Mouse (Mus musculus) A20 (cell line): ENCODE data around the gene Pip4k2a.

Source experiments
- DNase-seq: peaks from one replicate; pipeline ENCODE4 v3.0.0-alpha.2; 2011; ENCODE audit warnings: low read depth, low spot score

The Pip4k2a gene

GRCm38 (mm10) chr2:18956424-18956823 lies 41.5 kb downstream of the Pip4k2a start:
- peak; percentile 49 for DNase-seq

- DNase-seq: no peak
Observed at GRCm38 (mm10) chr2:18955671-18956070, 42.3 kb downstream of the Pip4k2a start.

GRCm38 (mm10) chr2:18955022-18955421 lies 42.9 kb downstream of the Pip4k2a start:
- no peak for DNase-seq

- no peak for DNase-seq
Observed at GRCm38 (mm10) chr2:18954422-18954821, 43.5 kb downstream of the Pip4k2a start.

GRCm38 (mm10) chr2:18952102-18952673 lies 45.7 kb downstream of the Pip4k2a start:
- DNase-seq: no peak

- no peak for DNase-seq
Observed at GRCm38 (mm10) chr2:18950758-18951157, 47.2 kb downstream of the Pip4k2a start.

- DNase-seq: no peak
Observed at GRCm38 (mm10) chr2:18948741-18949140, 49.2 kb downstream of the Pip4k2a start.

- DNase-seq: no peak
Observed at GRCm38 (mm10) chr2:18947669-18948459, 50.1 kb downstream of the Pip4k2a start.

GRCm38 (mm10) chr2:18945438-18945837 lies 52.5 kb downstream of the Pip4k2a start:
- DNase-seq: no peak

GRCm38 (mm10) chr2:18943930-18944329 lies 54.0 kb downstream of the Pip4k2a start:
- DNase-seq: no peak

GRCm38 (mm10) chr2:18943366-18943765 lies 54.6 kb downstream of the Pip4k2a start:
- DNase-seq: no peak

GRCm38 (mm10) chr2:18940693-18941270 lies 57.1 kb downstream of the Pip4k2a start:
- no peak for DNase-seq

GRCm38 (mm10) chr2:18938923-18939329 lies 59.0 kb downstream of the Pip4k2a start:
- DNase-seq: no peak

GRCm38 (mm10) chr2:18938232-18938631 lies 59.7 kb downstream of the Pip4k2a start:
- DNase-seq: no peak

GRCm38 (mm10) chr2:18937611-18938010 lies 60.3 kb downstream of the Pip4k2a start:
- DNase-seq: no peak

GRCm38 (mm10) chr2:18936446-18936845 lies 61.5 kb downstream of the Pip4k2a start:
- DNase-seq: no peak

- no peak for DNase-seq
Observed at GRCm38 (mm10) chr2:18935581-18936027, 62.3 kb downstream of the Pip4k2a start.

- DNase-seq: no peak
Observed at GRCm38 (mm10) chr2:18934131-18934530, 63.8 kb downstream of the Pip4k2a start.

GRCm38 (mm10) chr2:18933418-18933817 lies 64.5 kb downstream of the Pip4k2a start:
- no peak for DNase-seq

- no peak for DNase-seq
Observed at GRCm38 (mm10) chr2:18930318-18931060, 67.4 kb downstream of the Pip4k2a start.

GRCm38 (mm10) chr2:18928597-18929257 lies 69.2 kb downstream of the Pip4k2a start:
- no peak for DNase-seq

- DNase-seq: no peak
Observed at GRCm38 (mm10) chr2:18928196-18928595, 69.7 kb downstream of the Pip4k2a start.
